Mouse (Mus musculus): ENCODE measurements around the gene Trpm3.

Trpm3 gene

GRCm38 (mm10) chr19:22469608-22470007, 330.8 kb downstream of the Trpm3 start:
- in situ Hi-C loops (cut with MboI, MseI) = loop anchor here in 1 of 2 experiments (25.0 kb wide), 1 partner anchor 957 kb away; no protein-coding TSS in a partner anchor

GRCm38 (mm10) chr19:22473030-22473712, 334.3 kb downstream of the Trpm3 start:
- in situ Hi-C loops (cut with MboI, MseI) = loop anchor here in 1 of 2 experiments (25.0 kb wide), 1 partner anchor 961 kb away; no protein-coding TSS in a partner anchor

GRCm38 (mm10) chr19:22478295-22478989, 339.6 kb downstream of the Trpm3 start:
- in situ Hi-C loops (cut with MboI, MseI) = no loop called here

GRCm38 (mm10) chr19:22503469-22503868, 364.6 kb downstream of the Trpm3 start:
- in situ Hi-C loops (cut with MboI, MseI) = no loop called here

GRCm38 (mm10) chr19:22518508-22518907, 379.7 kb downstream of the Trpm3 start:
- in situ Hi-C loops (cut with MboI, MseI) = no loop called here

GRCm38 (mm10) chr19:22527944-22528343, 389.1 kb downstream of the Trpm3 start:
- in situ Hi-C loops (cut with MboI, MseI) = no loop called here

- in situ Hi-C loops (cut with MboI, MseI) = no loop called here
Measured at GRCm38 (mm10) chr19:22542990-22543709, 404.3 kb downstream of the Trpm3 start.

- in situ Hi-C loops (cut with MboI, MseI) = no loop called here
Measured at GRCm38 (mm10) chr19:22552179-22552578, 413.3 kb downstream of the Trpm3 start.

- in situ Hi-C loops (cut with MboI, MseI) = no loop called here
Measured at GRCm38 (mm10) chr19:22554421-22554941, 415.6 kb downstream of the Trpm3 start.

- in situ Hi-C loops (cut with MboI, MseI) = no loop called here
Measured at GRCm38 (mm10) chr19:22572396-22572795, 433.6 kb downstream of the Trpm3 start.

- in situ Hi-C loops (cut with MboI, MseI) = no loop called here
Measured at GRCm38 (mm10) chr19:22572849-22573248, 434.0 kb downstream of the Trpm3 start.

GRCm38 (mm10) chr19:22582120-22582745, 443.4 kb downstream of the Trpm3 start:
- in situ Hi-C loops (cut with MboI, MseI) = no loop called here

- in situ Hi-C loops (cut with MboI, MseI) = loop anchor here in 1 of 2 experiments (10.0 kb wide), 1 partner anchor 960 kb away; no protein-coding TSS in a partner anchor
Measured at GRCm38 (mm10) chr19:22594492-22594891, 455.6 kb downstream of the Trpm3 start.

GRCm38 (mm10) chr19:22595246-22595645, 456.4 kb downstream of the Trpm3 start:
- in situ Hi-C loops (cut with MboI, MseI) = loop anchor here in 1 of 2 experiments (10.0 kb wide), 1 partner anchor 960 kb away; no protein-coding TSS in a partner anchor

GRCm38 (mm10) chr19:22596715-22597114, 457.9 kb downstream of the Trpm3 start:
- in situ Hi-C loops (cut with MboI, MseI) = loop anchor here in 1 of 2 experiments (10.0 kb wide), 1 partner anchor 962 kb away; no protein-coding TSS in a partner anchor

- in situ Hi-C loops (cut with MboI, MseI) = no loop called here
Measured at GRCm38 (mm10) chr19:22604322-22604721, 465.5 kb downstream of the Trpm3 start.

- in situ Hi-C loops (cut with MboI, MseI) = no loop called here
Measured at GRCm38 (mm10) chr19:22607985-22608684, 469.3 kb downstream of the Trpm3 start.

- in situ Hi-C loops (cut with MboI, MseI) = no loop called here
Measured at GRCm38 (mm10) chr19:22611621-22612020, 472.8 kb downstream of the Trpm3 start.

GRCm38 (mm10) chr19:22615367-22615766, 476.5 kb downstream of the Trpm3 start:
- in situ Hi-C loops (cut with MboI, MseI) = no loop called here

- in situ Hi-C loops (cut with MboI, MseI) = loop anchor here (5.0 kb wide), 1 partner anchor 47 kb away; no protein-coding TSS in a partner anchor
Measured at GRCm38 (mm10) chr19:22624801-22625513, 486.1 kb downstream of the Trpm3 start.
